Mouse (Mus musculus) retina, postnatal 7 days (tissue): Measurements from ENCODE around the gene Tmem102.
A peak's percentile ranks its signal among the peaks of the same experiment; 100 is the strongest.

Experiments
- DNase-seq: peaks from one replicate; pipeline ENCODE4 v3.0.0-alpha.2; 2012; ENCODE audit warnings: low read depth, low spot score

The Tmem102 gene

GRCm38 (mm10) chr11:69804972-69805909, at the start of gene Tmem102:
TSS of gene Tmem102 (minus strand) at chr11:69805624.
- no peak for DNase-seq

- DNase-seq, result no peak
Measured at GRCm38 (mm10) chr11:69854680-69855079, 49.3 kb upstream of the Tmem102 start.

GRCm38 (mm10) chr11:69853994-69854393, 48.6 kb upstream of the Tmem102 start:
- DNase-seq, result no peak

- no peak for DNase-seq
Measured at GRCm38 (mm10) chr11:69850754-69851153, 45.3 kb upstream of the Tmem102 start.

GRCm38 (mm10) chr11:69849884-69850283, 44.5 kb upstream of the Tmem102 start:
- no peak for DNase-seq

GRCm38 (mm10) chr11:69849128-69849527, 43.7 kb upstream of the Tmem102 start:
- no peak for DNase-seq

GRCm38 (mm10) chr11:69848021-69848420, 42.6 kb upstream of the Tmem102 start:
- no peak for DNase-seq

- DNase-seq, result no peak
Measured at GRCm38 (mm10) chr11:69846738-69847688, 41.6 kb upstream of the Tmem102 start.

GRCm38 (mm10) chr11:69846198-69846680, 40.8 kb upstream of the Tmem102 start, which contains the start of gene Plscr3:
TSS of gene Plscr3 (plus strand) at chr11:69846376.
- DNase-seq, result peak; percentile 74

- no peak for DNase-seq
Measured at GRCm38 (mm10) chr11:69838714-69839104, 33.3 kb upstream of the Tmem102 start.

GRCm38 (mm10) chr11:69837952-69838713, 32.7 kb upstream of the Tmem102 start, which contains the start of gene Tmem256:
TSS of gene Tmem256 (plus strand) at chr11:69838514.
- peak; percentile 92 for DNase-seq

- DNase-seq, result peak; percentile 75
Measured at GRCm38 (mm10) chr11:69837604-69837951, 32.2 kb upstream of the Tmem102 start, which contains the start of gene Nlgn2. TSS of gene Nlgn2 (minus strand) at chr11:69837784.

- no peak for DNase-seq
Measured at GRCm38 (mm10) chr11:69836703-69837576, 31.5 kb upstream of the Tmem102 start.

- DNase-seq, result no peak
Measured at GRCm38 (mm10) chr11:69835966-69836335, 30.5 kb upstream of the Tmem102 start.

- DNase-seq, result no peak
Measured at GRCm38 (mm10) chr11:69835326-69835965, 30.0 kb upstream of the Tmem102 start.

GRCm38 (mm10) chr11:69834001-69834549, 28.7 kb upstream of the Tmem102 start:
- DNase-seq, result no peak

- DNase-seq, result no peak
Measured at GRCm38 (mm10) chr11:69833554-69833953, 28.1 kb upstream of the Tmem102 start.

GRCm38 (mm10) chr11:69828832-69829231, 23.4 kb upstream of the Tmem102 start:
- no peak for DNase-seq

- DNase-seq, result no peak
Measured at GRCm38 (mm10) chr11:69823456-69823855, 18.0 kb upstream of the Tmem102 start.
